Mouse (Mus musculus) spleen, embryonic (tissue): ENCODE measurements around the gene Mad2l2.

Source experiments
- CTCF ChIA-PET: fragments of 350-600 bp; sonication (Branson Sonifier 250); formaldehyde crosslinking; loops from one replicate; lab custom pipeline; 2022; lab: Charles Lee

Mad2l2 gene

GRCm38 (mm10) chr4:148140098-148141011, 10.2 kb downstream of the Mad2l2 start:
- CTCF ChIA-PET, result interaction anchor here (0.8 to 1.6 kb wide), 3 partner anchors 11 to 25 kb away, joined by 4 to 5 read pairs (median 4); partner anchors contain the start of genes Fbxo2, Fbxo44 and Fbxo6

- CTCF ChIA-PET, result no interaction called here
Observed at GRCm38 (mm10) chr4:148143721-148144120, 13.5 kb downstream of the Mad2l2 start.

GRCm38 (mm10) chr4:148147714-148148113, 17.5 kb downstream of the Mad2l2 start:
- CTCF ChIA-PET, result interaction anchor here (1.7 kb wide), 1 partner anchor 31 kb away, joined by 4 read pairs; no protein-coding TSS in a partner anchor

- CTCF ChIA-PET, result interaction anchor here (1.7 kb wide), 1 partner anchor 33 kb away, joined by 4 read pairs; no protein-coding TSS in a partner anchor
Observed at GRCm38 (mm10) chr4:148149540-148149939, 19.4 kb downstream of the Mad2l2 start.

GRCm38 (mm10) chr4:148150242-148150641, 20.1 kb downstream of the Mad2l2 start:
- CTCF ChIA-PET, result no interaction called here

- CTCF ChIA-PET, result no interaction called here
Observed at GRCm38 (mm10) chr4:148150953-148151266, 20.7 kb downstream of the Mad2l2 start.

- CTCF ChIA-PET, result interaction anchor here (0.6 to 1.1 kb wide), 3 partner anchors 12 to 1237 kb away, joined by 3 to 6 read pairs (median 4); partner anchors contain the start of gene Mfn2
Observed at GRCm38 (mm10) chr4:148151267-148152168, 21.3 kb downstream of the Mad2l2 start, which contains the start of gene Fbxo6. Gene Fbxo6, minus strand, starts transcription at chr4:148152140.

- CTCF ChIA-PET, result no interaction called here
Observed at GRCm38 (mm10) chr4:148152547-148152946, 22.4 kb downstream of the Mad2l2 start.

GRCm38 (mm10) chr4:148154006-148154405, 23.8 kb downstream of the Mad2l2 start:
- CTCF ChIA-PET, result interaction anchor here (1.4 kb wide), 1 partner anchor 39 kb away, joined by 7 read pairs; no protein-coding TSS in a partner anchor

- CTCF ChIA-PET, result interaction anchor here (1.4 kb wide), 1 partner anchor 40 kb away, joined by 7 read pairs; no protein-coding TSS in a partner anchor
Observed at GRCm38 (mm10) chr4:148154982-148155381, 24.8 kb downstream of the Mad2l2 start.

- CTCF ChIA-PET, result interaction anchor here (0.6 kb wide), 1 partner anchor 22 kb away, joined by 3 read pairs; no protein-coding TSS in a partner anchor
Observed at GRCm38 (mm10) chr4:148158436-148159348, 28.5 kb downstream of the Mad2l2 start.

- CTCF ChIA-PET, result interaction anchor here (0.7 to 1.0 kb wide), 3 partner anchors 15 to 47 kb away, joined by 3 to 5 read pairs (median 3); no protein-coding TSS in a partner anchor
Observed at GRCm38 (mm10) chr4:148159544-148160435, 29.6 kb downstream of the Mad2l2 start.

GRCm38 (mm10) chr4:148160436-148161390, 30.5 kb downstream of the Mad2l2 start, which contains the start of the genes Fbxo44 and Fbxo2:
Gene Fbxo44, minus strand, starts transcription at chr4:148160482.
Gene Fbxo2, plus strand, starts transcription at chr4:148160621.
- CTCF ChIA-PET, result interaction anchor here (0.7 to 1.0 kb wide), 3 partner anchors 16 to 48 kb away, joined by 3 to 5 read pairs (median 3); no protein-coding TSS in a partner anchor

- CTCF ChIA-PET, result interaction anchor here (1.1 to 4.5 kb wide), 3 partner anchors 45 to 49 kb away, joined by 3 to 19 read pairs (median 4); no protein-coding TSS in a partner anchor
Observed at GRCm38 (mm10) chr4:148164002-148164439, 33.8 kb downstream of the Mad2l2 start.

- CTCF ChIA-PET, result interaction anchor here (1.3 to 4.5 kb wide), 2 partner anchors 45 to 49 kb away, joined by 4 to 19 read pairs; no protein-coding TSS in a partner anchor
Observed at GRCm38 (mm10) chr4:148164461-148164860, 34.3 kb downstream of the Mad2l2 start.

GRCm38 (mm10) chr4:148165551-148165950, 35.4 kb downstream of the Mad2l2 start:
- CTCF ChIA-PET, result interaction anchor here (4.5 kb wide), 1 partner anchor 50 kb away, joined by 19 read pairs; no protein-coding TSS in a partner anchor

GRCm38 (mm10) chr4:148166431-148166830, 36.2 kb downstream of the Mad2l2 start:
- CTCF ChIA-PET, result interaction anchor here (0.7 to 4.5 kb wide), 3 partner anchors 51 to 691 kb away, joined by 6 to 19 read pairs (median 8); no protein-coding TSS in a partner anchor
